Mouse (Mus musculus) E14TG2a.4 (cell line): ENCODE measurements at regions not wholly inside any gene's neighbourhood (a gene's known extent, or its start where the extent isn't known, plus 50 kb on each side); places are given as distances from the start of the nearest gene placed in this dataset.

ENCODE experiments used
- H3K27me3 ChIP-seq: 2 replicates; pipeline ENCODE4 v1.6.1; 2014; ENCODE audit warnings: low read length, control low read depth; ENCODE audit not compliant: insufficient read depth
- H3K36me3 ChIP-seq: 2 replicates; pipeline ENCODE4 v1.6.1; 2014; ENCODE audit warnings: low read length, control low read depth; ENCODE audit not compliant: insufficient read depth
- H3K4me1 ChIP-seq: replicated peaks from 2 replicates; pipeline ENCODE4 v1.6.1; 2014; ENCODE audit warnings: low read depth, low read length, control low read depth
- H3K4me3 ChIP-seq: replicated peaks from 2 replicates; pipeline ENCODE4 v1.5.1; 2014; ENCODE audit warnings: mild to moderate bottlenecking, low read length
- H3K9me3 ChIP-seq: 2 replicates; pipeline ENCODE4 v1.6.1; 2014; ENCODE audit warnings: low read length, control low read depth
- CTCF ChIP-seq: conservative IDR thresholded peaks from 2 replicates; pipeline ENCODE4 v1.5.1; 2014; ENCODE audit warnings: low read length
- NANOG ChIP-seq: IDR thresholded peaks from 2 replicates; pipeline ENCODE4 v1.6.1; 2014; ENCODE audit warnings: borderline replicate concordance, low read length, mixed read lengths
- POU5F1 ChIP-seq: IDR thresholded peaks from 2 replicates; pipeline ENCODE4 v1.6.1; 2014; ENCODE audit warnings: low read length, borderline replicate concordance

- TF ChIP-seq POU5F1 (no peak), NANOG (no peak), CTCF (no peak)
- H3K36me3 ChIP-seq: no peaks in the 10 kb centered on the region
- 0 out of 2 replicates have a peak, but pooled peaks cover 2% of the 10 kb centered on the region for H3K4me1 ChIP-seq
- H3K27me3 ChIP-seq: no peaks in the 10 kb centered on the region
- H3K9me3 ChIP-seq: no peaks in the 10 kb centered on the region
- H3K4me3 ChIP-seq: no peak overlapping the region
Observed at GRCm38 (mm10) chr7:115310400-115311225, 567.1 kb downstream of the Insc start.

GRCm38 (mm10) chr7:115319504-115319903, 576.0 kb downstream of the Insc start:
- Histone ChIP-seq H3K4me3 (no peak overlapping the region), H3K4me1 (no peaks in the 10 kb centered on the region), H3K27me3 (no peaks in the 10 kb centered on the region), H3K9me3 (no peaks in the 10 kb centered on the region), H3K36me3 (no peaks in the 10 kb centered on the region)
- TF ChIP-seq POU5F1: no peak
- no peak for TF ChIP-seq CTCF
- no peak for TF ChIP-seq NANOG

GRCm38 (mm10) chr7:115322989-115323388, 579.5 kb downstream of the Insc start:
- no peak overlapping the region for H3K4me3 ChIP-seq
- no peaks in the 10 kb centered on the region for H3K36me3 ChIP-seq
- H3K9me3 ChIP-seq: no peaks in the 10 kb centered on the region
- TF ChIP-seq NANOG: no peak
- TF ChIP-seq CTCF: no peak
- no peak for TF ChIP-seq POU5F1
- no peaks in the 10 kb centered on the region for H3K27me3 ChIP-seq
- H3K4me1 ChIP-seq: no peaks in the 10 kb centered on the region

DNA sequence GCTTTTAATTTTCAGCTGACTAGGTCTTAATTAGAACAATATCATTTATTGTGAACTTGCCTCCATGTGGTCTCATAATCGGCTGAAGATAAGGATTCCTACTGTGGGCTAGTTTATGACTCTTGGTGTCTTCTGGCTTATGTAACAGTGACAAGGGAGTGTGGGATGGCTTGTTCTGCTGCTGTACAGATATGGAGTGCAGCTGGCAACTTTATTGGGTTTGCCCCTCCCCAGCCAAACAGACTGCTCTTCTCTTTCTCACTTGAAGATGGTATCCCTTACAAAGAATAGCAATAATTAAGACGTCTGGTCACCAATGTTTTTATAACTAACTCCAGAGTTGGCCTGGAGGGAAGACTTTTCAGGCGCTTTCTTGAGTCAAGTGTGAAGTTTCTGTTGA, 584.8 kb downstream of the Insc start:
- TF ChIP-seq POU5F1 (no peak), NANOG (no peak), CTCF (no peak)

GRCm38 (mm10) chr7:115331698-115332097, 588.2 kb downstream of the Insc start:
- TF ChIP-seq POU5F1: no peak
- no peak for TF ChIP-seq CTCF
- TF ChIP-seq NANOG: no peak
- Histone ChIP-seq H3K36me3 (no peaks in the 10 kb centered on the region), H3K27me3 (no peaks in the 10 kb centered on the region), H3K9me3 (no peaks in the 10 kb centered on the region), H3K4me3 (no peak overlapping the region), H3K4me1 (no peaks in the 10 kb centered on the region)

More for the DNA sequence above, 584.8 kb downstream of the Insc start:
- Histone ChIP-seq H3K9me3 (no peaks in the 10 kb centered on the region), H3K4me1 (no peaks in the 10 kb centered on the region), H3K4me3 (no peak overlapping the region), H3K36me3 (no peaks in the 10 kb centered on the region), H3K27me3 (no peaks in the 10 kb centered on the region)

DNA sequence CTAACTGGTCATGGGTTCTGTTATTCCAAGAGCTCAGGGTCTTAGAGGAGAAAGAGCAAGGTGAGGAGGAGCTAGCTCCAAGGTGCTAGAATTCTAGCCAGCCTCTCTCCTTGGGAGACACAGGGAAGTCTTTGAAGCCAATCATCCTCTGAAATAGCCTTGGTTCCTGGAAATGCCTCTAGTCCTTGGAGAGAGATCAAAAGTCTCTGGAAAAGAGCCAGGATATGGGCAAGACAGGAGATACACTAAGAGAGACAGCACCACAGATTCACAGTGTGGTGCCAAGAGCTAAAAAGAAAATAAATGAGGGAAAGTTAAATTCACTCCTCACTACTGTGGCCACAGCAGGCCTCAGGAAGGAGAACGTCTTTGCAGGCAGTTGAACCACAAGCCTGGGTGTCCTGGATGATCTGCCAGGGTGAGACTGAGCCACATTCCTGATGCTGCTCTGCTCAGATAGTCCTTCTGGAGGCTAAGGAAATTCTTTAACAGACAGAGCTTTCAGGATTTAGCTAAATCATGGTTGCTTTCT, 589.6 kb downstream of the Insc start:
- Histone ChIP-seq H3K4me1 (no peaks in the 10 kb centered on the region), H3K9me3 (no peaks in the 10 kb centered on the region), H3K36me3 (no peaks in the 10 kb centered on the region), H3K27me3 (no peaks in the 10 kb centered on the region), H3K4me3 (no peak overlapping the region)
- TF ChIP-seq POU5F1 (no peak), NANOG (no peak), CTCF (no peak)

DNA sequence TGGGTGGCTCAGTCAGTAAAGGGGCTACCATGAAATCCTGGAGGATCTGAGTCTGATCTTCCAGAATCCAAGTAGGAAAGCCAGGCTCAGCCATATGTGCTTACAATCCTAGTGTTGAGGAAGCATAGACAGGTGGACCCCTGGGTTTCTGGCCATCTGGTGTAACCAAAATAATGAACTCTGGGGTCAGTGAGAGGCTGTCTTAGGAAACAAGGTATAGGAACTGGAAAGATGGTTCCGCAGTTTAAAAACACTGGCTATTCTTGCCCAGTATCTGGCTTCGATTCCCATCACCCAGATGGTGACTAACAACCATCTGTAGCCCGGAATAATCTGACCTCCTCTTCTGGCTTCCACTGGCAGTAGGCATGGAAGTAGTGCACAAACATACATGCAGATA, 591.6 kb downstream of the Insc start:
- TF ChIP-seq CTCF (no peak), POU5F1 (no peak), NANOG (no peak)
- Histone ChIP-seq H3K4me1 (no peaks in the 10 kb centered on the region), H3K36me3 (no peaks in the 10 kb centered on the region), H3K27me3 (no peaks in the 10 kb centered on the region), H3K9me3 (no peaks in the 10 kb centered on the region), H3K4me3 (no peak overlapping the region)

- Histone ChIP-seq H3K27me3 (no peaks in the 10 kb centered on the region), H3K4me1 (no peaks in the 10 kb centered on the region), H3K9me3 (no peaks in the 10 kb centered on the region), H3K36me3 (no peaks in the 10 kb centered on the region), H3K4me3 (no peak overlapping the region)
- no peak for TF ChIP-seq NANOG
Observed at GRCm38 (mm10) chr7:115340155-115340554, 596.7 kb downstream of the Insc start.

DNA sequence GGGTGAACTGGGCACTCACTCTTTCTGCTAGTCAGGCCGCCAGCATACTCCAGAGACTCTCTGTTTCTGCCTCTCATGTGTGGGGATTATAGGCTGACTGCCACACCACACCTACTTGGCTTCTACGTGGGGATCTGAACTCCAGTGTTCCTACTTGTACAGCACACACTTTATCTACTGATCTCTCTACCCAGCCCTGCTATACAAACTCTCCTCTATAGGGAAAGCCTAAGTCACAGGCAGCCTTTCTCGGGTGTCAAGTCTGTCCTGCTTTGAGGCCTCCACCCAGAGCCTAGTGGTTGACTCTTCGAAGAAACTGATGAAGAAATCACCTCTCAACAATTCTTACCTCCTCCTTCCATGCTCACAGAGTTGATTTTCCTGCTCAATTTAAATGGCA, 597.5 kb downstream of the Insc start:
- no peak for TF ChIP-seq POU5F1
- no peak for TF ChIP-seq NANOG
- no peak for TF ChIP-seq CTCF
- no peaks in the 10 kb centered on the region for H3K27me3 ChIP-seq
- no peak overlapping the region for H3K4me3 ChIP-seq
- no peaks in the 10 kb centered on the region for H3K4me1 ChIP-seq
- no peaks in the 10 kb centered on the region for H3K9me3 ChIP-seq
- H3K36me3 ChIP-seq: no peaks in the 10 kb centered on the region
